Mouse (Mus musculus) heart, embryonic 10.5 days (tissue): ENCODE data around the gene Tfeb. TPM values are rescaled to one million over a fixed set of nuclear protein-coding genes. Genes with fewer than 3 reads are reported as not detected.
A peak's percentile ranks its signal among the peaks of the same experiment; 100 is the strongest.

ENCODE experiments used
- DNase-seq: peaks from one replicate; pipeline ENCODE4 v3.0.0-alpha.2; 2017; ENCODE audit warnings: low spot score
- H3K27ac ChIP-seq: fragments of 300-500 bp; sonication (generic); 2 replicates; pipeline ENCODE4 v1.5.1; 2016; ENCODE audit warnings: mild to moderate bottlenecking
- H3K27me3 ChIP-seq: fragments of 300-500 bp; sonication (generic); 2 replicates; pipeline ENCODE4 v1.6.1; 2016; ENCODE audit warnings: mild to moderate bottlenecking; ENCODE audit not compliant: poor library complexity, insufficient read depth, severe bottlenecking
- H3K36me3 ChIP-seq: fragments of 300-500 bp; sonication (generic); 2 replicates; pipeline ENCODE4 v1.6.1; 2016; ENCODE audit warnings: mild to moderate bottlenecking, moderate library complexity
- H3K4me1 ChIP-seq: fragments of 300-500 bp; sonication (generic); 2 replicates; pipeline ENCODE4 v1.6.1; 2016; ENCODE audit warnings: mild to moderate bottlenecking
- H3K4me3 ChIP-seq: fragments of 300-500 bp; sonication (generic); 2 replicates; pipeline ENCODE4 v1.5.1; 2016; ENCODE audit warnings: mild to moderate bottlenecking, moderate library complexity
- H3K9me3 ChIP-seq: fragments of 300-500 bp; sonication (generic); 2 replicates; pipeline ENCODE4 v1.6.1; 2016; ENCODE audit warnings: mild to moderate bottlenecking, moderate library complexity
- WGBS: fragments of 180-500 bp; shearing (Covaris S2); methylation state at CpG from one replicate; pipeline ENCODE4 v1.1.7; 2016; 5-methylcytosine and 5-hydroxymethylcytosine counted together
- polyA plus RNA-seq: library from polyadenylated mRNA; unstranded; fragments of >200 nt; fragmentation: Nextera tagmentation; extraction: Ambion mirVana; gene quantifications from 2 replicates; pipeline ENCODE4 v1.2.1, GENCODE M21; 2016

Gene Tfeb
- polyA plus RNA-seq, 1 experiment from 2014 or later: 15.3 TPM

GRCm38 (mm10) chr17:47749626-47750025, 12.8 kb downstream of the Tfeb start:
- no peaks in the 10 kb centered on the region for H3K27me3 ChIP-seq

GRCm38 (mm10) chr17:47750101-47750500, 13.3 kb downstream of the Tfeb start:
- H3K27me3 ChIP-seq: no peaks in the 10 kb centered on the region
- H3K36me3 ChIP-seq: peaks cover 9% of the 10 kb centered on the region; the same call in 1 of the 2 replicates
- no peak for DNase-seq
- 69% methylated on average over 6 of the region's 6 CpGs for WGBS
- H3K27ac ChIP-seq: no peak overlapping the region
- peaks cover 43% of the 10 kb centered on the region for H3K4me1 ChIP-seq
- no peaks in the 10 kb centered on the region for H3K9me3 ChIP-seq
- H3K4me3 ChIP-seq: no peak overlapping the region

More at GRCm38 (mm10) chr17:47749626-47750025, 12.8 kb downstream of the Tfeb start:
- H3K36me3 ChIP-seq: peaks cover 13% of the 10 kb centered on the region; the same call in 1 of the 2 replicates
- WGBS: 79% methylated on average over 3 of the region's 3 CpGs
- 0 out of 2 replicates have a peak overlapping the region, but pooled peaks have one; percentile 54 for H3K27ac ChIP-seq
- H3K4me1 ChIP-seq: peaks cover 43% of the 10 kb centered on the region
- H3K4me3 ChIP-seq: no peak overlapping the region
- DNase-seq: no peak
- peaks cover 2% of the 10 kb centered on the region; the same call in 1 of the 2 replicates for H3K9me3 ChIP-seq

GRCm38 (mm10) chr17:47751811-47752210, 15.0 kb downstream of the Tfeb start:
- 72% methylated on average over 5 of the region's 5 CpGs for WGBS
- Histone ChIP-seq H3K27me3 (no peaks in the 10 kb centered on the region), H3K27ac (0 out of 2 replicates have a peak overlapping the region, but pooled peaks have one; percentile 29), H3K9me3 (no peaks in the 10 kb centered on the region), H3K4me3 (no peak overlapping the region), H3K4me1 (peaks cover 54% of the 10 kb centered on the region), H3K36me3 (peaks cover 9% of the 10 kb centered on the region; the same call in 1 of the 2 replicates)
- no peak for DNase-seq

- Histone ChIP-seq H3K4me1 (peaks cover 57% of the 10 kb centered on the region), H3K4me3 (0 out of 2 replicates have a peak overlapping the region, but pooled peaks have one; percentile 24), H3K36me3 (peaks cover 9% of the 10 kb centered on the region; the same call in 1 of the 2 replicates), H3K27me3 (no peaks in the 10 kb centered on the region), H3K9me3 (no peaks in the 10 kb centered on the region), H3K27ac (peak overlapping the region; percentile 84)
- 27% methylated on average over 8 of the region's 8 CpGs for WGBS
- DNase-seq: no peak
Observed at GRCm38 (mm10) chr17:47753130-47753775, 16.4 kb downstream of the Tfeb start.

- H3K27ac ChIP-seq: peak overlapping the region; percentile 84
- no peaks in the 10 kb centered on the region for H3K27me3 ChIP-seq
- no peaks in the 10 kb centered on the region for H3K9me3 ChIP-seq
- H3K36me3 ChIP-seq: peaks cover 9% of the 10 kb centered on the region; the same call in 1 of the 2 replicates
- WGBS: 70% methylated on average over 12 of the region's 13 CpGs
- no peak overlapping the region for H3K4me3 ChIP-seq
- H3K4me1 ChIP-seq: peaks cover 56% of the 10 kb centered on the region
- no peak for DNase-seq
Observed at GRCm38 (mm10) chr17:47754246-47754645, 17.4 kb downstream of the Tfeb start.

- Histone ChIP-seq H3K4me1 (peaks cover 65% of the 10 kb centered on the region), H3K27ac (peak overlapping the region; percentile 74), H3K4me3 (no peak overlapping the region), H3K27me3 (no peaks in the 10 kb centered on the region), H3K9me3 (no peaks in the 10 kb centered on the region), H3K36me3 (peaks cover 8% of the 10 kb centered on the region; the same call in 1 of the 2 replicates)
- 33% methylated on average over 6 of the region's 6 CpGs for WGBS
- DNase-seq: no peak
Observed at GRCm38 (mm10) chr17:47756366-47756765, 19.5 kb downstream of the Tfeb start.

GRCm38 (mm10) chr17:47757056-47757610, 20.3 kb downstream of the Tfeb start:
- Histone ChIP-seq H3K4me1 (peaks cover 68% of the 10 kb centered on the region), H3K36me3 (0 out of 2 replicates have a peak, but pooled peaks cover under 1% of the 10 kb centered on the region), H3K27me3 (no peaks in the 10 kb centered on the region), H3K4me3 (no peak overlapping the region), H3K27ac (peak overlapping the region; percentile 74), H3K9me3 (no peaks in the 10 kb centered on the region)
- WGBS: 76% methylated on average over 7 of the region's 7 CpGs
- DNase-seq: no peak

- peak overlapping the region; percentile 63; the same call in 1 of the 2 replicates for H3K27ac ChIP-seq
- no peaks in the 10 kb centered on the region for H3K9me3 ChIP-seq
- H3K4me1 ChIP-seq: peaks cover 68% of the 10 kb centered on the region
- DNase-seq: no peak
- 63% methylated on average over 15 of the region's 15 CpGs for WGBS
- no peaks in the 10 kb centered on the region for H3K27me3 ChIP-seq
- H3K36me3 ChIP-seq: no peaks in the 10 kb centered on the region
- H3K4me3 ChIP-seq: peak overlapping the region; percentile 1; the same call in 1 of the 2 replicates
Observed at GRCm38 (mm10) chr17:47759702-47760410, 23.0 kb downstream of the Tfeb start.

GRCm38 (mm10) chr17:47762028-47762427, 25.2 kb downstream of the Tfeb start:
- peak overlapping the region; percentile 74 for H3K27ac ChIP-seq
- no peak overlapping the region for H3K4me3 ChIP-seq
- H3K27me3 ChIP-seq: no peaks in the 10 kb centered on the region
- H3K9me3 ChIP-seq: no peaks in the 10 kb centered on the region
- WGBS: 70% methylated on average over 7 of the region's 7 CpGs
- no peaks in the 10 kb centered on the region for H3K36me3 ChIP-seq
- H3K4me1 ChIP-seq: peaks cover 55% of the 10 kb centered on the region
- DNase-seq: no peak

GRCm38 (mm10) chr17:47762518-47763340, 25.9 kb downstream of the Tfeb start:
- DNase-seq: peak; percentile 87
- no peaks in the 10 kb centered on the region for H3K27me3 ChIP-seq
- peak overlapping the region; percentile 74 for H3K27ac ChIP-seq
- H3K4me1 ChIP-seq: peaks cover 56% of the 10 kb centered on the region
- no peaks in the 10 kb centered on the region for H3K9me3 ChIP-seq
- 54% methylated on average over 13 of the region's 13 CpGs for WGBS
- no peak overlapping the region for H3K4me3 ChIP-seq
- no peaks in the 10 kb centered on the region for H3K36me3 ChIP-seq

- no peak for DNase-seq
- Histone ChIP-seq H3K27ac (no peak overlapping the region), H3K9me3 (no peaks in the 10 kb centered on the region), H3K36me3 (no peaks in the 10 kb centered on the region), H3K27me3 (0 out of 2 replicates have a peak, but pooled peaks cover 4% of the 10 kb centered on the region), H3K4me1 (peaks cover 62% of the 10 kb centered on the region), H3K4me3 (no peak overlapping the region)
- WGBS: 72% methylated on average over 4 of the region's 4 CpGs
Observed at GRCm38 (mm10) chr17:47765986-47766385, 29.2 kb downstream of the Tfeb start.

GRCm38 (mm10) chr17:47766407-47767043, 29.7 kb downstream of the Tfeb start:
- Histone ChIP-seq H3K36me3 (no peaks in the 10 kb centered on the region), H3K27me3 (0 out of 2 replicates have a peak, but pooled peaks cover 4% of the 10 kb centered on the region), H3K27ac (no peak overlapping the region), H3K9me3 (no peaks in the 10 kb centered on the region), H3K4me3 (no peak overlapping the region), H3K4me1 (peaks cover 64% of the 10 kb centered on the region)
- WGBS: 90% methylated on average over 6 of the region's 6 CpGs
- DNase-seq: no peak
